Mouse (Mus musculus): ENCODE measurements at regions not wholly inside any gene's neighbourhood (a gene's known extent, or its start where the extent isn't known, plus 50 kb on each side); places are given as distances from the start of the nearest gene placed in this dataset.

DNA sequence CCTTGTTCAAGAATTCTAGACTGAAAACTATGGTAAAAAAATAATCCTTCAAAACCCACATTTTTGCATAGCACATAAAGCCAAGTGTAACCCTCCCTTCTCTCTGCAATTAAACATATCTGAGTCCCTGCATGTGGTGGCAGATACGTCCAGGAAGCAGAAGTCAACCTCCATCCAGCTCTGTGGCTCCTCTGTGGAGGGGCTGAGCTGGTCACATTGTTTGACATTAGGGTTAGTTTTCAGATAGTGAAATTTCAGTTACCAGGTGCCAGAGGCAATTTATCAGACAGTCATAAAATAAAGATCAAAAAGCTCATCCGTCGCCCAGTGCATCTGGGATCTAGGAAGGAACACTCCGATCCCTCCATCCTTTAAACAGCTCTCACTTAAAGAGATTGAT is 77.1 kb upstream of the Nt5c1b start:
- TF ChIP-seq MXI1 (IDR thresholded peaks at IDR 0.05; ENCODE audit: low read depth, low read length) (no peak), MYC (IDR thresholded peaks at IDR 0.05; ENCODE audit: low read depth, low read length) (no peak), USF1 (IDR thresholded peaks at IDR 0.05; ENCODE audit: low read depth, low read length) (no peak), CTCF (IDR thresholded peaks at IDR 0.05 in 2 of 3, conservative IDR thresholded peaks at IDR 0.05 in 1 of 3; ENCODE audit: control insufficient read depth in 1 of 3, insufficient read depth in 1 of 3, low read depth in 2 of 3, low read length in 3 of 3, poor library complexity in 1 of 3, severe bottlenecking in 1 of 3) (no peak), TBP (IDR thresholded peaks at IDR 0.05; ENCODE audit: low read depth, low read length) (no peak), POLR2A (IDR thresholded peaks at IDR 0.05; ENCODE audit: control insufficient read depth in 1 of 2, insufficient read depth in 1 of 2, low read depth in 1 of 2, low read length in 2 of 2, poor library complexity in 1 of 2) (no peak), KAT2A (conservative IDR thresholded peaks at IDR 0.05; ENCODE audit: low read depth, low read length) (no peak), ETS1 (IDR thresholded peaks at IDR 0.05; ENCODE audit: low read depth, low read length) (no peak), GABPA (IDR thresholded peaks at IDR 0.05; ENCODE audit: low read depth, low read length) (no peak), CHD1 (IDR thresholded peaks at IDR 0.05; ENCODE audit: low read depth, low read length) (no peak)

All from MEL (cell line).